Mouse (Mus musculus) left cerebral cortex, postnatal 4 days (tissue): Measurements from ENCODE around the gene Slmap. TPM values are rescaled to one million over a fixed set of nuclear protein-coding genes. Genes with fewer than 3 reads are reported as not detected.
A peak's percentile ranks its signal among the peaks of the same experiment; 100 is the strongest.
"Not testable (repeated sequence)": the region's sequence is repeated elsewhere in the genome, so short reads cannot be mapped to it uniquely, and the experiment has no call there.

Experiments used
- DNase-seq: peaks from one replicate; pipeline ENCODE4 v3.0.0-alpha.2; 2022
- intact Hi-C: fragments of 180-260 bp; cut with DNase I; formaldehyde crosslinking; loops from one replicate; pipeline ENCODE4 v1.15.1; 2025
- total RNA-seq, 2 experiments: library from RNA; stranded (reverse); gene quantifications; 2 replicates each; pipeline ENCODE4 v1.2.3; 2021

Gene Slmap
- 10 to 100 TPM; 60.7 to 67.6 TPM for total RNA-seq

DNA sequence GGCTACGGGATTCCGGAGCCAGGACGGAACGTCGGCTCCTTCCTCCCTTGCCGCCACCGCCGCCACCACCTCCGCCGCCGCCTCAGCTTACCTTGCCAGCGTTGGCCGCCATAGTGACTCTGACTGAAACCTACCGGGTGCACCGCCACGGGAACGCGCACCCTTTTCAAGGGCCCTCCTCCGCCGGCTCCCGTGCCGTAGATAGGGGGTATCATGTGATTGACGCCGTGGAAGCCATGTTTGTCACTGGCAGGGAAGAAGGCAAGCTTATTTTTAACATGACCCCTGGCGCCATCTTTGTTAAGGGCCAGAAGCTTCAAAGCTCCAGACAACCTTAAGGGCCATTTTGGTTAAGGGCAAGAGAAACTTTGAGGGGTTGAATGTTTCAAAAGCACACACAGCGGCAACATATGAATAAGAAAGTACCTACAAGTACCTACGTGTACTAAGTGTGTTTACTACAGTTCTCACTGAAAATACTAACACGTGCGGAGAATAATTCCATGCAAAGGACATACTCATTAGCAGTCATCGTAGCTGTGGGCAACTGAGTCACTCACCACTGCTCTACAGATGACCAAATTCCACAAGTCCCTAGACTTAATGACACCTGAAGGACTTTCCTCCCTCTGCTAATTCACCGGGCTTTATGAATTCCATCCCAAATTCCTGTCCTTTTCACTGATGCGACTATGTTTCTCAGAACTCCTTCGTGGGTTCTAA, at the start of gene Slmap:
TSS of gene Slmap (minus strand) at position 175 of the 723 bp plus-strand sequence.
- DNase-seq = peak; percentile 99
- intact Hi-C loops = loop anchor here (5.0 kb wide), 1 partner anchor 47 kb away; no protein-coding TSS in a partner anchor

DNA sequence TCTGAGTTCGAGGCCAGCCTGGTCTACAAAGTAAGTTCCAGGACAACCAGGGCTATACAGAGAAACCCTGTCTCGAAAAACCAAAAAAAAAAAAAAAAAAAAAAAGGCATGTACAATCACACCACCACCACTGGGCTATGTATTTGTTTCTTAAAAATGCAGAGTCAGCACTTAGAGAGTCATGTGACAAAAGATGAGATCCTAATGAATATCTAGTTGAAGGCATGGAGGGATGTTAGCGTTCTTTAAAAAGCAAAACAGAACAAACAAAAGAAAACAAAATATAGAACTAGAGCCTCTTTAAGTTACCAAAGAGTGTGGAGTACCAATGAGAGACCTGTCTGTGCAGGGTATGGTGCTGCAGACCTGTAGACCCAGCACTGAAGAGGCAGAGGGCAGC, 48.9 kb upstream of the Slmap start:
- DNase-seq = no peak
- intact Hi-C loops = loop anchor here (5.0 kb wide), 2 partner anchors 51 to 96 kb away; partner anchors contain the start of gene Slmap

- DNase-seq = peak; percentile 89
- intact Hi-C loops = loop anchor here (5.0 to 10.0 kb wide), 3 partner anchors 47 to 92 kb away; partner anchors contain the start of genes Arf4 and Slmap
Measured at GRCm38 (mm10) chr14:26579346-26580343, 44.9 kb upstream of the Slmap start.

DNA sequence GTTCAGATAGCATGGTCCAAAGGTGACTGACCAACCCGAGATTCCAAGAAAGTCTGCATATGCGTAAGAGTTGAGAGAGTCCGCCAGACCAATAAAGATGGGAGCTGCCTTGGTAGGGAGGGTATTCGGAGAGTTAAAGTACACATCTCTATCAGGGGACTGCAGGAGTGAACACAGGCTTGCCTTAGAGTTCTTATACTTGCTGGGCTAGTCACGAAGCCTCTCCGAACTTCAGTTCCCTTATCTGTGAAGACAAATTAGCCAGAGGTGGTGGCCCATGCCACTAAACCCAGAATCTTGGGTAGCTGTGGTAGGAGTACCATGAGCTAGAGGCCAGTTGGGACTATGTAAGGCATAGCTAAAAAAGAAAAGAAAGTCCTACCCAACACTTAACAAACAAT, 44.1 kb upstream of the Slmap start:
- DNase-seq = no peak
- intact Hi-C loops = loop anchor here (10.0 kb wide), 1 partner anchor 56 kb away; the partner anchor contains the start of gene Arf4

GRCm38 (mm10) chr14:26576255-26576780, 41.6 kb upstream of the Slmap start:
- intact Hi-C loops = loop anchor here (10.0 kb wide), 1 partner anchor 58 kb away; the partner anchor contains the start of gene Arf4
- DNase-seq = no peak

DNA sequence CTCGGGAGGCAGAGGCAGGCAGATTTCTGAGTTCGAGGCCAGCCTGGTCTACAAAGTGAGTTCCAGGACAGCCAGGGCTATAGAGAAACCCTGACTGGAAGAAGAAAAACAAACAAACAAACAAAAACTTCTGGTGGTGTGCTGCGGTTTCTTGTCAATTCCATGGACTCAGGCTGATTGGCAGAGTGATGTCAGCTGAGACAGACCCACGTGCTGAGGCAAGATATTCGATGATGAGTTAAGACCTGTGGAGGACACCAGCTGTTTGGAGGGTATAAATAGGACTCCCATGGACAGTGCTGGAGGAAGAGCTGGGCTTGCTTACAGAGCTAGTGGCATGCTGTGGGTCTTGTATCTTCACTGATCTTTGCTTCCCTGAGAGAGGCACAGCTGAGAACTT, 38.8 kb upstream of the Slmap start, which contains the start of gene Dennd6a:
TSS of gene Dennd6a (plus strand) at position 301 of the 400 bp plus-strand sequence.
- not testable (repeated sequence) for DNase-seq
- intact Hi-C loops = loop anchor here (10.0 kb wide), 1 partner anchor 61 kb away; the partner anchor contains the start of gene Arf4

- DNase-seq = no peak
- intact Hi-C loops = loop anchor here (10.0 kb wide), 1 partner anchor 63 kb away; the partner anchor contains the start of gene Arf4
Measured at GRCm38 (mm10) chr14:26571951-26572675, 37.4 kb upstream of the Slmap start.

GRCm38 (mm10) chr14:26569880-26570279, 35.1 kb upstream of the Slmap start:
- intact Hi-C loops = loop anchor here (10.0 kb wide), 1 partner anchor 65 kb away; the partner anchor contains the start of gene Arf4
- no peak for DNase-seq

- DNase-seq = no peak
- intact Hi-C loops = no loop called here
Measured at GRCm38 (mm10) chr14:26562247-26562646, 27.5 kb upstream of the Slmap start.

DNA sequence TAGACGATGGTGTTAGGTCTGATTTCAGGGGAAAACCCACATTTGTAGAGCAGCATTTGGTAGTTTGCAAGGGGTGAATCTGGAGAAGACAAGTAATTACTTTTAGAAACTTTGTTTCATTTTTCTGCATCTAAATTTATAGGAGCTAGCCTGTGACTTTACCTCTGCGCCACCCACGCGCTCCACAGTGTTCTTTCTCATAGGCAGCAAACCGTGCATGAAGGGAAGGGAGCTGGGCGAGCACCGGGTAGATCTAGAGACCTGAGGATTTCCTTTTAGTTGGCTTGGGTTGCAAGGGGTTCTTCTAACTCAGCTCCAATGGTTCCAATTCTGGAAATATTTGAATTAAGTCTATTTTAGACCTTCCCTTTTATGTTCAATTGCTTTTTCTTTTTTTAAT, 23.8 kb upstream of the Slmap start:
- no peak for DNase-seq
- intact Hi-C loops = no loop called here

DNA sequence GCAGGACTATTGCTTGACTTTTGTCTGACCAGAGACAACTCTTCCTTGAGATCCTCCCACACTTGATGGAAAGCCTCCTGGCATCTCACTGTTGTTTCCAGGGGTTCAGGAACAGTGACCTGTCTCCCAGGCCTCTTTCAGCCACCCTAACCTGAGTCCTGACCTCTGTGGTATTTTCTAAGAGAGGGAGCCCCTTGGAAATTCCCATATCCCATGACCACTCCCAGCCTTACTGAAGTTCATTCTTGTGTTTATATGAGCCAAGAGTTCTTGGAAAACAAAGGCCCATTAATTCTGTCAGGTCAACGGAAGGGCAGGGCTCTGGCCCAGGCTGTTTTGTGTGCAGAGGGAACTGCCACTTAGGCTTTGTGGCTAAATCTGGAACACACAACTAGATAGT, 22.9 kb upstream of the Slmap start:
- intact Hi-C loops = no loop called here

DNA sequence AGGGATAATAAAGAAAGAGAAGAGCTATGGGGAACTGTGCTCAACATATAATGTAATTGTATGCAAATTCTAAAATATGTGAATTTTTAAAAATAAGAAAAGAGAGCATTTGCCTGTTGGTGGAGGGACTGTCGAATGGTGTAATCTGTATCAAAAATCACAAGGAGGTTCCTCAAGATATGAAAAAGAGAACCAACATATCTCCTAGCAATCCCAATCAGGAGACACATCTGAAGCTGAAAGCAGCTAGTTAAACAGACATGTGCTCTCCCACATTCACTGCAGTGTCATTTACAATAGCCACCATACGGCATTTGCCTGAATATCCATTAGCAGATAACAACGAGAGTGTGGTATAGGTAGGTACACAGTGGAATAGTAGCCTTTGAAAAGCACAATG, 18.1 kb upstream of the Slmap start:
- DNase-seq = no peak
- intact Hi-C loops = no loop called here

More for the DNA sequence above, 22.9 kb upstream of the Slmap start:
- no peak for DNase-seq

DNA sequence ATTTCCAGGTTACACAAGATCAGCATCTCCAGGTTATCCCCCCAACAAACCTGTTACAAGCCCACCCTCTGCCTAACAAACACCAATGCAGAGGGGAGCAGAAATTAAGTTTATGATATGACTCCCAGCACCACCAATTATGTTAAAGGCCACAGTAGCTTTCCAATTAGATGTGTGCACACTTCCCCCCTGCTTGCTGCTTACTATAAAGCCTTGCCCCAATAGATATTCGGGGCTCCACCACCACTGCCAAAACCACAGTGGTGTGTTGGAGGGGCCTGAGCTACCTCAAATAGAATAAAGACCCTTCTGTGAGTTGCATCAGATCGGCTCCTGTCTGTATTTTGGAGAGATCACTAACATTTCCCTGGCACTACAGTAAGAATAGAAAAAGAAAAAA, 17.7 kb upstream of the Slmap start:
- DNase-seq = no peak
- intact Hi-C loops = no loop called here

- DNase-seq = no peak
Measured at GRCm38 (mm10) chr14:26550712-26551111, 16.0 kb upstream of the Slmap start.

DNA sequence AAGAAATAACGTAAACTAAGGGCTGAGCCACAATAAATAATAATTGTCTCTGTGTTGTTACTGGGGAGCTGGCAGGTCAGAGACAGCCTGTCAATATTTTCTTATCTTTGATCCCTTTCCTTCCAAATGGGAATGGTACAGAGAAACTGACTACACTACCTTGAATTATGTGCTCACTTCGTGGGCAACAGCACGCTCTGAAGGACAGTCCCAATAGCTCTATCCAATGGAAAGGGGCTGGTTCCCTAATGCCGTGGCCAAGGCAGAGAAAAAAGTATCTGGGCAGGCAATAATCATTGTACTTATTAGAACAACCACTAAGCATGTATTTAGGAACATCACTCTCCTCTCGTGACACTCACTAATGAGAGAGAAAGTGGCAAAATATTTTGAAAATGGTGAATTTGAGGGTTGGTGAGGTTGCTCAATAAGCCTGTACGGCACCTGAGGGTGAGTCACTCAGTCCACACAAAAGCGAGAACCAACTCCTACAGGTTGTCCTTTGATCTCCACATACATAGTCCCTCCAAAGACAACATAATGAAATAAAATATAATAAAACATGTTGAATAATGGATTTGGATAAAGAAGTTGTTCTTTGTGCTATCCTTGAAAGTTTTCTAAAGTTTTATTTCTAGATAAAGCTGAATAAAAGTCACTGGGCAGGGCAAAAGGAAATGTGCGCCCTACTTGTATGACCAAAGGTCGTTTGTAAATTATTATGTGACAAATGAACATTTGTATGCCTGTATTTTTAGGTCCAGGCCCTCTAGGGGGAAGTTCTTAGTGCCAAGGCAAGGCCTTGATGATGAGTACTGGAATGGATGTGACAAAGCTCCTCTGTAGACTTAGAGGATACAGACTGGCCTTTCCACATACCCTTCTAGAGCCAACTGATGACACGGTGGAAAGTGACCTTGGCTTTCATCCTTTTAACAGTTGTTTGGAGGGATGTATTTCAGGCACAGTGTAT, 13.1 kb upstream of the Slmap start:
- DNase-seq = no peak
- intact Hi-C loops = no loop called here

More at GRCm38 (mm10) chr14:26550712-26551111, 16.0 kb upstream of the Slmap start:
- intact Hi-C loops = no loop called here

- no peak for DNase-seq
- intact Hi-C loops = no loop called here
Measured at GRCm38 (mm10) chr14:26542136-26542535, 7.4 kb upstream of the Slmap start.

DNA sequence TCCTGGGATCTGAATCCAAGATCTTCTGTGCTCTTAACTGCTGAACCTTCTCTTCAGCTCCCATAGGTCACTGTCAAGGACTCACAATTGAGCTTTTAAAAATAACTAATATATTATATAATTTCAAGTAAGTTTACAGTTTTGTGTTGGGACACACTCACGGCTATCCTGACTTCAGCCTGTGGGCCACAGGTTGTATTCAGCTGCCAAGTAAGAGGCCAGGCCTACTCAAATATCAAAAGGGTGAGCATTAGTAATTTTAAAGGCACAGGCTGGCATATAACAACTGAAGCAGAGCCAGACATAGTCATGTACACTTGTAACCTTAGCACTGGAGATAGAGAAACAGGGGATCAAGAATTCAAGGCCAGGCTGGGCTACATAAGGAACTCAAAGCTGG, 5.8 kb upstream of the Slmap start:
- intact Hi-C loops = no loop called here
- DNase-seq = no peak

- intact Hi-C loops = no loop called here
- DNase-seq = no peak
Measured at GRCm38 (mm10) chr14:26539241-26539640, 4.5 kb upstream of the Slmap start.
